Mouse (Mus musculus): ENCODE measurements around the gene Ssty1. TPM values are rescaled to one million over a fixed set of nuclear protein-coding genes. Genes with fewer than 3 reads are reported as not detected.
"Not testable (repeated sequence)": the region's sequence is repeated elsewhere in the genome, so short reads cannot be mapped to it uniquely, and the experiment has no call there.

The Ssty1 gene
- not detected in 2 replicates for polyA plus RNA-seq (2015; fragmentation: Nextera tagmentation; extraction: Ambion mirVana)

- H3K27ac ChIP-seq (ENCODE audit: low read length); H3K9me3 ChIP-seq (replicated peaks; ENCODE audit: control insufficient read depth, low read length); H3K4me2 ChIP-seq (ENCODE audit: low read depth, low read length); H3K27me3 ChIP-seq (ENCODE audit: control insufficient read depth, insufficient read depth, low read length); H3K36me3 ChIP-seq (ENCODE audit: control insufficient read depth, insufficient read depth, low read length); H3K4me1 ChIP-seq (ENCODE audit: control insufficient read depth, insufficient read depth, low read length); ATAC-seq (ENCODE audit: insufficient read depth, low FRiP score); H3K4me3 ChIP-seq (replicated peaks; ENCODE audit: low read length); H3K9ac ChIP-seq (ENCODE audit: low read length): not testable (repeated sequence)
These were observed at the start of gene Ssty1 for GRCm38 (mm10) chrY:18088816-18089215. Gene Ssty1, plus strand, starts transcription at chrY:18089116.

GRCm38 (mm10) chrY:18061712-18062111, 27.2 kb upstream of the Ssty1 start, which contains the start of gene Gm21764:
Gene Gm21764, minus strand, starts transcription at chrY:18061812.
- H3K9me3 ChIP-seq (replicated peaks; ENCODE audit: control insufficient read depth, low read length); H3K27me3 ChIP-seq (ENCODE audit: control insufficient read depth, insufficient read depth, low read length); H3K4me3 ChIP-seq (replicated peaks; ENCODE audit: low read length); H3K27ac ChIP-seq (ENCODE audit: low read length); H3K4me2 ChIP-seq (ENCODE audit: low read depth, low read length); H3K9ac ChIP-seq (ENCODE audit: low read length); H3K36me3 ChIP-seq (ENCODE audit: control insufficient read depth, insufficient read depth, low read length); ATAC-seq (ENCODE audit: insufficient read depth, low FRiP score); H3K4me1 ChIP-seq (ENCODE audit: control insufficient read depth, insufficient read depth, low read length): not testable (repeated sequence)
- no CpG with 5 or more reads among the region's 3 CpGs for WGBS

Other genes with a start within 250 kb of the Ssty1 start
- not detected in 2 replicates for gene Gm21904, start 242.8 kb upstream of the Ssty1 start, polyA plus RNA-seq (2015; fragmentation: Nextera tagmentation; extraction: Ambion mirVana)
- gene Gm20772, start 214.4 kb upstream of the Ssty1 start, polyA plus RNA-seq (2015; fragmentation: Nextera tagmentation; extraction: Ambion mirVana) = not detected in 2 replicates
- not detected in 2 replicates for gene Gm20831, start 214.4 kb upstream of the Ssty1 start, polyA plus RNA-seq (2015; fragmentation: Nextera tagmentation; extraction: Ambion mirVana)
- not detected in 2 replicates for gene Srsy, start 151.8 kb upstream of the Ssty1 start, polyA plus RNA-seq (2015; fragmentation: Nextera tagmentation; extraction: Ambion mirVana)
- not detected in 2 replicates for gene Gm21764, start 27.3 kb upstream of the Ssty1 start, polyA plus RNA-seq (2015; fragmentation: Nextera tagmentation; extraction: Ambion mirVana)